Mouse (Mus musculus) heart, adult 9 months (tissue): Measurements from ENCODE around the gene Wdr89.
"Not testable (repeated sequence)": the region's sequence is repeated elsewhere in the genome, so short reads cannot be mapped to it uniquely, and the experiment has no call there.

Experiments
- DNase-seq, 2 experiments: peaks; one replicate each; pipeline ENCODE4 v3.0.0; 2022; ENCODE audit warnings: low spot score in 2 of 2

Wdr89 gene

DNA sequence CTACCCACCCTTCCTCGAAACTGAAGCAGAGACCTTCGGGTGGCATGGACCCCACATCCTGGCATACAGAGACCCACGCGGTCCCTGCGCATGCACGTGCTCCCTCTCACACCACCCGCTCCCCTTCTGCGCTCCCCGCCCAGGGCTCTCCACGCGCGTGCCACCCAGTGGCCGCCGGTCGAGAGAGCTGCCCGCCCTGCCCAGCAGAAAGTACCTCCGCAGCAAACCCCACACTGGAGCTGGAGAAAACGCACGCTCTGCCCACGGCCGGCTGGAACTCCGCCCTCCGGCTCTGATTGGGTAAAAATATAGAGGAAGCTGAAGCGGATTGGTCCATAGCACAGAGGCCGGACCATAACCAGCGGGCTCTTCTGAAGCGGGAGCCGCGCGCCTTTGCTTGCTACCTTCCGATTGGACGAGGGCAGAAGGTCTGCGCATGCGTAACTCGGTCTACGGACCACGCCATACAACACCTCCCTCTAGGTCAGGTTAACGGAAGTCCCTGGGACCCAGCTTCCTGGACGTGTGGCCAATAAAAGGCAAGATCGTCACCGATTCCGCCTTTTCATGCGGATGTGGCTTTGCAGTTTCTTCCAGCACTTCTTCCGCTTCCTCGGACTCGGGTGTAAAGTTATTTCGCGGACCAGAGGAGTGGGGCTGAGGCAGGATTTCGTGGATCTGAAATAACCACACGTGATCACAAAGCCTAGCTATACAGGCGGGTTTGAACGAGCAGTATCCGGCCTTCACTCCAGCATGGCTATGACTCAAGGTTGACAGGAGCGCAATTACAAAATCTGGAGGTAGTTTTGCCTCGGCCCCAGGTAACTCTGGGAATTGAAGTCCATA lies at the start of gene Wdr89:
TSS of gene Wdr89 (minus strand) at position 280 of the 849 bp plus-strand sequence.
- peak; percentile 99 to 100 for DNase-seq

DNA sequence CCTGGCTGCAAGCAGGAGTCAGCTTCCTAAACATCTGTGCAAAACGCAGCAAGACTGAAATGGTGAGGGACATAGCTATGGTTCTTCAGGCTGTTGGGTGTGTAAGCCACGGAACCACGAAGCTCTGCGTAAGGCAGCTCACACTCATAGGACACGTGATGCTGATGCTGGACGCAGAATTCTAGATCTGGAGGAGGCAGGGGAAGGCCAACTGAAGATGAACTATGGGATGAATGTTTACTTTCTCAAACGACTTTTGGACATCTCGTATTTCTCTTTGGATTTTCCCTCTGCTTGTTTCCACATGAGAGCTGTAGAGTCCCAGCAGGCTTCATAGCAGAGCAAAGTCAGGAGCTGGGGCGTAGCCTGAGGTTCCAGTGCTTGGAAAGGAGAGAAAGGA lies 44.3 kb upstream of the Wdr89 start:
- no peak for DNase-seq

DNA sequence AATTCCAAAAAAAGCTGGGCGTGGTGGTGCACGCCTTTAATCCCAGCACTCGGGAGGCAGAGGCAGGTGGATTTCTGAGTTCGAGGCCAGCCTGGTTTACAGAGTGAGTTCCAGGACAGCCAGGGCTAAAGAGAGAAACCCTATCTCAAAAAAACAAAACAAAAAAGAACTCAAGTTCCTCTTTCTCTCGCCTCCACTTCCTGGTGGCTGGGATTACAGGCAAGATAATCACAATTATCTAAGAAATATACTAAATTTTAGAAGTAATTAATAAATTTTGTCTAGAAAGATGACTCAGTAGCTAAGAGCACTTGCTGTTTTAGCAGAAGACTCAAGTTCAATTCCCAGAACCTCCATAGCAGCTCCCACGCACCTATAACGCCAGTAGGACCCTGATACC lies 43.6 kb upstream of the Wdr89 start:
- not testable (repeated sequence) for DNase-seq

DNA sequence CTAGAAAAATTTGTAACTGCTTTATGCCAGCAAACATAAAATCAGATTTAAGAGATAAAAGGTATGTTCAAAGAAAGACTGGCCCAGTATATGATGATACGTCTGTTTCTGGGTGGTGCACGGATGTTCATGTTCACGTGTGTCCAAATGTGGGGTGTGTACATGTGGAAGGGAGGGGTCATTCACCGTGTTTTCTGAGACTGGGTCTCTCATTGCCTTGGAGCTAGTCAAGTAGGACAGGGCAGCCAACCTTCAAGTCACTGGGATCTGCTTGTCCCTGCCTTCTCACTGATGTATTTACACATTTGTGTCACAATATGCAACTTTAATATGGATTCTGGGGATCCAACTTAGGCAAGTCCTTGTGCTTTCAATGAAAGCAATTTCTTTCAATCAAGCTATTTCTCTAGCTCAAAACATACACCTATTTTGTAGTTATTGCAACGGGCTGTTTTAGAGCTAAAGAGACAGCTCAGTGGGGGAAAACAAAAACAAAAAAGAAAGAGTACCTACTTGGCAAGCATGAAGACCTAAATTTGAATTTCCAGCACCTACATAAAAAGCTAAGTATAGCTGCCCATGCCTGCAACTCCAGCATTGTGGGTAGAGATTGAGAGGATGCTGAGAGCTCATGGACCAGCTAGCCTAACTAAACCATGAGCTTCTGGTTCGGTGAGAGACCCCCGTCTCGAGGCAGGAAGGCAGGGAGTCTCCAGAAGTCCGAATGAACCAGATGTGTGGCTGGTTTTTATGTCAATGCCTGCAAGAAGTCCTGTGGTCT lies 41.4 kb upstream of the Wdr89 start:
- no peak for DNase-seq

DNA sequence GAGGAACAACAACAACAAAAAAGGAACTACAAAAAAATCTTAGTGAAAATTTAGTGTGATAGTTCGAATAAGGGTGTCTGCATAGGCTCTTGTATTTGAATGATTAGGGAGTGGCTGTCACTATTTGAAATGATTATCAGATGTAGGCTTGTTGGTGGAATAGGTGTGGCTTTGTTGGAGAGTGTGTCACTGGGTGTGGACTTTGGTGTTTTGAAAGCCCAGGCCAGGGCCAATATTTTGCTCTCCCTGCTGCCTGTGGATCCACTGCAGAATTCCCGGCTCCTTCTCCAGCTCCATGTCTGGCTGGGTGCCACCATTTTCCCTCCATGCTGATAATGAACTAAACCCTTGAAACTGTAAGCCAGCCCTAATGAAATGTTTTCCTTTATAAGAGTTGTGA lies 40.2 kb upstream of the Wdr89 start:
- DNase-seq: no peak

DNA sequence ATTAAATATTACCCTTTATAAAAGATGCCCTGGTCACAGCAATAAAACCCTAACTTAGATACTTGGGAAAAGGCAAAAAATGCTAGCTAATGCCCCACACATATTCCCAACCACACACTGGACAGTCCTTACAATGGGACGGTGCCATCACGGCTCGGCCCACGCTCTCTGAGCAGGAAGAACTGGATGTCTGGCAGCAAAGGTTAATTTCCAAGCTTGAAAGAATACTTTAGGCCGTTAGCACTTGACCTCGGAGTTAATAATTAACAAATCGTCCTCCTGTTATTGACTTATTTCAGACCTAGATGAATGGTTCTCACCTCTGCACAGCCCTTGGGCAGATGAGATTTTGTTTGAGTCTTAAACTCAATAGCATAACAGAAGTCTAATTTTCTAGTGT lies 37.3 kb upstream of the Wdr89 start:
- no peak for DNase-seq

DNA sequence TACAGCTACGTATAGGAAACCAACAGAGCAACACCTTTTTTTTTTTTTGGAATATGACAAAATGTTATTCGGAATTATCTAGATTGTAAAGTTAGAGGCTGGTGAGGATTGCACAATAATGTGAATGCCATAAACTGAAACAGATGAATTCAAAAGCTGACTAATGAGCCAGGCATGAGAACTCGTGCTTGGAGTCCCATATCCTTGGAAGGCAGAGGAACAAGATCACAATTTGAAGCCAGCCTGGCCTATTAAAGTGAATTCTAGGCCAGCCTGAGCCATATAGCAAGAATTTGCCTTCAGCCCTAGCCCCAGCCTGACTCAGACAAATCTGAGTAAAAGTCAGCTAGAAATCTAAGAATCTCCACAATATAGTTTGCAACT lies 33.4 kb upstream of the Wdr89 start:
- DNase-seq: no peak

DNA sequence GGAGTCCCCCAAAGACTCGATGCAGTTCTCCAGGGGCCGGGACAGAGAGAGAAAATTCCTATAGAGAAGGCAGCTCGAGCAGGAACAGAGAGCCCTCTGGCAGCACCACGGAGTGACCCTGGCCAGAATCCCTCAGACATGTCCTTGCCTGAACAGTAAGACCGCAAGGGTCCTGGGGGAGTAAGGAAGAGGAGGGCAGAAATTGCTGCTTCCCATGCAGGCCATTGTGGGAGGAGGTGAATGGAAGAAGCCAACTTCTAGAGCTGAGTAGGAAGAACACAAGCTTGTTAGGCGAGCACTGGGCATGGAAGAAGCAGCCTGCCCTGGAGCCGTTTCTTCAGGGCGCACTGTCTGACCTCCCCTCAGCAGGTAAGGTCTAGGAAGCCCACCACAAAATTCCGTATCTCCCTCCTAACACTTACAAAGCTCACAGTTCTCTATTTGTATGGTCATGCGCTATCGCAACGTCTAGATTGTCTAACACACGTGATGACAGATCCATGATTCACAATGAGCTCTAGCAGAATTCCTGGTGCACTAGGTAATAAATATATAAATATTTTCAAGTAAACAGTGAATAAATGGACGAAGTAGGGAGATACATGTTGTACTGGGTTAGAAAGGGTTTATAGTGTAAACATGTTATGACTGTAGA lies 32.9 kb upstream of the Wdr89 start:
- DNase-seq: peak; percentile 20 to 26

DNA sequence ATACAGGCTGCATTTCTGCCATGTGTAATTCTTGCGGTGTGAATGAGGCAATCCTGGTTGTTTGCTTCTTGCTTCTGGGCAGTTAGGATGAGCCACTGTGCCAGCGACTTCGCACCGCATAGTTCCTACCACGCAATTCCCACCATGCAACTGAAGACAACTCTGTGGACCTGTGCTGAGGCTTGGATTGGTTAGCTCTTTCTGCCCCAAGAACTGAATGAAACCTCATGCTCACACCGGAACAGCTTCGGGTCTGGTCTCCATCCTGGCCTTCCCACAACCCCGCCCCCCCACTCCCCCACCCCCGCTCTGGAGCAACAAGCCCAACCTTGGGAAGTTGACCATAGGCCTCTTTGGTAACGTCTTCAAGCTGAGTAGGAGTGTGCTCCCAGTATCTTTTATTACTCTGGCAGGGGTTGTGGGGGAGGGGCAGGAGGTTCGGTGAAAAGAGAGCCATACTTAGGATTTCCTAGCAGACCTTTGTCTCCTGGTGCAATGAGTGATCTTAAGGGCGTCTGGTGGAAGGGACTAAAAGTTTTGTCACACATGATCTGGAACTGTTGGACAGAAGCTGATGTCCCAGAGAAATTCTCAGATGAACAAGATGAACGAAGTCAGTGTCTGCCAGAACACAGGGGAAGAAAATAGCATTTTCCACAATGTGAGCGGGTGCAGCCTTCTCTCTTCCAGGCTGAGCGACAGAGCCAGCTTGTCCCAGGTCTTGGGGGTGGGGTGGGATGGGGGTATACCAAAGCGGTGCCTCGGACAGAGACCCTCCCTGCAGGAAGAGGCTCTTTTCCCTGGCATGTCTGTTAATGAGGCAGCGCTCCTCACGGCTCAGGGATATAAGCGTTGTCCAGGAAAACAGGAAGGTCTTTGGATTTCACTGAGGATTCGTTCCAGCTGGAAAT lies 32.1 kb upstream of the Wdr89 start:
- DNase-seq: peak in 1 of 2 experiments; percentile 15

DNA sequence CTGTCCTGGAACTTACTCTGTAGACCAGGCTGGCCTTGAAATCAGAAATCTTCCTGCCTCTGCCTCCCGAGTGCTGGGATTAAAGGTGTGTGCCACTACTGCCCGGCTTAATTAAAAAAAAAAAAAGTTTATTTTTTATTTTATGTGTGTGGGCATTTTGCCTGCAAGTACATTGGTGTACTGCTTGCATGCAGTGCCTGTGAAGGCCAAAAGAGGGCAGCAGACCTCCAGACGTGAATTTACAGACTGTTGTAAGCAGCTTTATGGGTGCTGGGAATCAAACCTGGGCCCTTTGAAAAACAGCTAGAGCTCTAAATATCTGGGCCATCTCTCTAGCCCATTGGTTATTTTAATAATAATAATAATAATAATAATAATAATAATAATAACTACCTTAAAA lies 29.4 kb upstream of the Wdr89 start:
- no peak for DNase-seq

DNA sequence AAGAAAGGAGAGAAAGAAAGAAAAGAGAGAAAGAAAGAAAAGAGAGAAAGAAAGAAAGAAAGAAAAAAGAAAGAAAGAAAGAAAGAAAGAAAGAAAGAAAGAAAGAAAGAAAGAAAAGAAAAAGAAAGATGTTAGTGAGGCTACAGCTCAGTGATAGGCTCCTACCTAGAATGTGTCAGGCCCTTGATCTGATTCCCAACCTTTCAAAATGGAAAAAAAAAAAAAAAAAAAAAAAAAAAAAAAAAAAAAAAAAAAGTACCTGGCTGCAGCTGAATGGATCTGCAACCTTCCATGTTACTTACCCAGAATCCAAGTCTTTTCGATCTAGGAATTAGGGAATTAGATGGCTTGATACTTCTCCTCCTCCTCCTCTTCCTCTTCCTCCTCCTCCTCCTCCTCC lies 26.5 kb upstream of the Wdr89 start:
- not testable (repeated sequence) for DNase-seq

DNA sequence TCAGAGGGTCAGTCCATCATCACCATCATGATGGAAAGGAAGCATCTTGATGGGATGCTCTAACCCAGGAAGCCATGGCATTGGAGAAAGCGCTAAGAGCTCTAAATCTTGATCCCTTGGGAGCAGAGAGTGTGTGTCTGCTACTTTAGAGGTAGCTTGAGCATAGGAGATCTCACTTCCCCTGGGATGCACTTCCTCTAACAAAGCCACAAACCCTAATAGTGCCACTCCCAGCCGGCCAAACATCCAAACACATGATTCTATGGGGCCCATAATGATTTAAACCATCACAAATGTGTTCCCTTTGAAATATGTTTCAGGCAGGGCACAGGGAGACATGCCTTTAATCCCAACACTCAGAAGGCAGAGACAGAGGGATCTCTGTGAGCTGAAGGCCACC lies 19.7 kb upstream of the Wdr89 start:
- no peak for DNase-seq

DNA sequence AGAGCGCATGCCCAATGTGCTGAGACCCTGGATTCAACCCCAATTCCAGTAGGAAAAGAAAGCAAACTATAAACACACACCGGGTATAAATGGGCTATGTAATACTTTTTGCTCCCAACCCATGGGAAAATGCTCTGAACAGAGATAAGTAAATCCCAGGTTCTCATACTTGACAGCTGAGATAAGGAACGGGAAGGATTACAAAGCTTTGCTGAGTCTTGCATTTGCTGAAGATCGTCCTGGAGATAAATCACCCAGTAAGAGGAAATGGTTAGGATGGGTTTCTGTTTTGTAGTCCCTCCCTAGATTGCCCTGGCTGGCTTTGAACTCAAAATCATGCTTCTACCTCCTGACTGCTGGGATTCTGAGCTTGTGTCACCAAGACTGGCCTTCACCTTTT lies 18.0 kb upstream of the Wdr89 start:
- DNase-seq: peak in 1 of 2 experiments; percentile 13

DNA sequence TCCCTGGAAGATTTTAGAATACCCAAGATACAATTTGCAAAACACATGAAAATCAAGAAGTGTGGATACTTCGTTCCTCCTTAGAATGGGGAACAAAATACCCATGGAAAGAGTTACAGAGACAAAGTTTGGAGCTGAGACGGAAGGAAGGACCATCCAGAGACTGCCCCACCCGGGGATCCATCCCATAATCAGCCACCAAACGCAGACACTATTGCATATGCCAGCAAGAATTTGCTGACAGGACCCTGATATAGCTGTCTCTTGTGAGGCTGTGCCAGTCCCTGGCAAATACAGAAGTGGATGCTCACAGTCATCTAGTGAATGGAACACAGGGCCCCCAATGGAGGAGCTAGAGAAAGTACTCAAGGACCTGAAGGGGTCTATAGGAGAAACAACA lies 14.7 kb upstream of the Wdr89 start:
- peak; percentile 18 to 56 for DNase-seq

DNA sequence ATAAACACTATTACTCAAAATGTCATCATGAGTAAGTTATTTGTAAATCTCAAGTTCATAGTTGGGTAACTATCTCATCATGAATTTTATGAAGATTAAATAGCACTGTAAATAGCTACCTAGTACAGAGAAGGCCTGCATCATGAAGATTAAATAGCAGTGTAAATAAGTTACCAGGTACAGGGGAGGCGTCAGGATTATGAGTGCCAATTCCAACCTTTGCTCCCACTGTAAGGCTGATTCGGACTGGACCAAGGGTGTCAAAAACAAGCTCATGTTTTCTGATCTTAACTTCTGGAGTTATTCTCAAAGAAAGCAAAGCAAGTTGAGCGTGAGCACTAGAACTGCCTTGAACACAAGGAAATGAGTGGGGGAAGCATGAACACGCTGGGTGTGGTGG lies 14.3 kb upstream of the Wdr89 start:
- DNase-seq: no peak

DNA sequence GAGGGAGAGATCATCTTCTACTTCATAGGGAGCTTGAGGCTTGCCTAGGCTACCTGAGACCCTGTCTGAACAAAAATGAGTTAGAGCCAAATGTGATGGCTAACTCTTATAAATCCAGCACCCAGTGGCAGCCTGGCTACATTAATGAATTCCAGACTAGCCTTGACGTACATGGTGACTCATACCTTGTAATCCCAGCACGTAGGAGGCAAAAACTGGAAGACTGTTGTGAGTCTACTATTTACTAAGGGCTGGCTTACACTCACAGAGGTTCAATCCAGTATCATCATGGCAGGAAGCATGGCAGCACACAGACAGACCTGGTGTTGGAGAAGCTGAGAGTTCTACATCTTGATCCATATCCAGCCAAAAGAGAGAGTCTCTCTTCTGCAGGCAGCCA lies 13.5 kb upstream of the Wdr89 start:
- no peak for DNase-seq

DNA sequence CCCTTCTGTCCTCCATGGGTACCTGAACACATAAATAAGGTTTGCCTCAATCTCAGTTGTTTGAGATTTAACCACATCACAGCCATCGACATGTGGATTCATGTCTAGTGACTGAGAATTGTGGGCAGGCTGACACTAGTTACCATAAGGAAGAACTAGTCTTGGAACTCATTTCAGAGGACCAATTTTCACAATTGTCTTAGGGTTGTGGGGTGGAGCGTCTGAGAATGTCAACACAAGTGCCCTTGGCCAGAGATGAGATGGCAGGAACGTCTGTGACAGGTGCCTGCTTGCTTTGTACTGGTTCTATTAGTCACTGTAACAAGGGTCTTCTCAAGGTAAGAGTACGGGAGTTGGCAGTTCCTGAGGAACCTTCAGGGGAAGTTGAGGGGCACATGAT lies 11.8 kb upstream of the Wdr89 start:
- DNase-seq: no peak

DNA sequence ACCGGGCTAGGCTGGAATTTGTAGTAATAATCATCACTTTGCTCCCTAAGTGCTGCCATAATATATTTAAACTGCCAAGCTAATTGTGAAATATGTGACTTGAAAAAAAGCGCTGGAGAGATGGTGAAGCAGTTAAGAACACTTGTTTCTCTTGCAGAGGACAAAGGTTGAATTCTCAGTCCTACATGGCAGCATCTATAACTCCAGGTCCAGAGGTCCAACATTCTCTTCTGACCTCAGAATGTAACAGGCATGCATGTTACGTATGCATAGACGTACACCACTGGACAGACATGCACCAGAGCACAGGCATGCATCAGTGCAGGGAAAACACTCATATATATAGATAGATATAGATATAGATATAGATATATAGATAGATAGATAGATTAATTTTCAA lies 9.1 kb upstream of the Wdr89 start:
- DNase-seq: no peak

DNA sequence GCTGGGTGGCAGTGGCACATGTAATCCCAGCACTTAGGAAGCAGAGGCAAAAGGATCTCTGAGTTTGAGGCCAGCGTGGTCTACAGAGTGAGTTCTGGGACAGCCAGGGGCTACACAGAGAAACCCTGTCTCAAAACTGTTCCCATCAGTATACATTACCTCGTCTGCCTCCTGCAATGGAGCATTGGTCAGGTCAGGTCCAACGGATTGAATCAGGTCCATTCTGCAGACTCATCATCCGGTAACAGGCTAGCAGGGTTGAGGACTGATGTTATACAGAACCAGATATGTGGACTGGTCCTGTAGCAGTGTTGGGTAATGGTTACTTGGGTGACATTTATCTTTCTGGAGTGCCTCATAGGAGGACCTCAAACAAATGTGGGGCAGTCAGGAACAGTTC lies 3.3 kb upstream of the Wdr89 start:
- DNase-seq: no peak

DNA sequence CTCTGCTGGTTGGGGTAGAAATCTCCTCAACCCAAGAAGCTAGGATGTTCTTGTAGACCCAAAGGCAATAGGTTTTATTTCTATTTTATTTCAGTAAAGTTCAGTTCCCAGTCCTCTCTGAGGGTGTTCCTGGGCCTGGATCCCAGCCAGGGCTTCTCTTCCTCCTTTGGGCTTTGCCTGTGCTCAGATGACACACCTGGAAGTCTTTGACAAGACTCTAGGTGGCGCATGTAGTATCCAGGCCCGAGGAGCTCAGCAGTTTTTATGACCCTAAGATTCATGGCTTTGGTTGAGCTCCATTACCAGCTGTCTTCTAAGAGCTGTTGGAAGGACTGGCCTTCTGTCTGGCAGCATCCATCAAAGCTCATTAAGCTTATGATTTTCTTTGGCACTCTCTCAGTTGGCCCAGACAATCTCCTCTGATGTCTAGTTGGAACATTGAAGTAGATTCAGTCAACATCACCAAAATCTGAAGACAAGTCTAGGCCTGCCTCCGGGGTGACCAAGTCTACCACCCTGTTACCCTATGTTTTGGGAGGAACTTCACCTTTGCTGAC lies 2.5 kb upstream of the Wdr89 start:
- no peak for DNase-seq

DNA sequence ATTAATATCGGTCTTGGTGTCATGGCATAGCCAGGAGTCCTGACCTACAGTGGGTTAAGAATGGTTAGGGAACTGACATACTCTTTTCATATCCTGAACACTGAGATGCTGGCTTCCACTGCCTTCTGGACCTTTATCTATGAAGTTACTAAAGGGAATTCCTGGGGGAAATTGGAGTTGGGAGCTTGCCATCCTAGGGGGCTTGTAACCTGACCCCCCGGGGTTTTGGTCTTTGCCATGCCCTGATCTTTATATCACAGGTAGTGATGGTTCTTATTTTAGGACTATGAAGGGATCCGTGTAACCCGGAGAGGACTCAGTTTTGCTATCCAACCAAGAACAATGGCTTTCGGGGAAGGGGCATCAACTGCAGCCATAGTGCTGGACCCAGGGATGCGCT lies 1.3 kb upstream of the Wdr89 start:
- no peak for DNase-seq
